Mouse (Mus musculus): ENCODE measurements at regions not wholly inside any gene's neighbourhood (a gene's known extent, or its start where the extent isn't known, plus 50 kb on each side); places are given as distances from the start of the nearest gene placed in this dataset.
A peak's percentile ranks its signal among the peaks of the same experiment; 100 is the strongest.

- 73% methylated on average over 5 of the region's 5 CpGs for WGBS
- no peak overlapping the region for H3K4me2 ChIP-seq (ENCODE audit: low read length)
- no peaks in the 10 kb centered on the region for H3K36me3 ChIP-seq (ENCODE audit: control insufficient read depth, insufficient read depth, low read length)
- no peak overlapping the region for H3K4me3 ChIP-seq (ENCODE audit: low read depth, low read length)
- no peaks in the 10 kb centered on the region for H3K27me3 ChIP-seq (ENCODE audit: control insufficient read depth, insufficient read depth, low read depth, low read length)
- no peaks in the 10 kb centered on the region for H3K9me3 ChIP-seq (replicated peaks; ENCODE audit: control insufficient read depth, low read length, poor library complexity, severe bottlenecking)
- H3K4me1 ChIP-seq (ENCODE audit: control insufficient read depth, insufficient read depth, low read length) = no peaks in the 10 kb centered on the region
- H3K27ac ChIP-seq (ENCODE audit: low read length) = no peak overlapping the region
- no peak overlapping the region for H3K9ac ChIP-seq (ENCODE audit: low read depth, low read length)
- ATAC-seq = no peak
Measured at GRCm38 (mm10) chr7:82047456-82047855, 55.4 kb upstream of the Bnc1 start.

- H3K36me3 ChIP-seq (ENCODE audit: control insufficient read depth, insufficient read depth, low read length) = no peaks in the 10 kb centered on the region
- WGBS = 82% methylated on average over 4 of the region's 4 CpGs
- H3K4me2 ChIP-seq (ENCODE audit: low read length) = no peak overlapping the region
- peaks cover 6% of the 10 kb centered on the region; the same call in 1 of the 2 replicates for H3K4me1 ChIP-seq (ENCODE audit: control insufficient read depth, insufficient read depth, low read length)
- ATAC-seq = no peak
- no peak overlapping the region for H3K27ac ChIP-seq (ENCODE audit: low read length)
- no peak overlapping the region for H3K9ac ChIP-seq (ENCODE audit: low read depth, low read length)
- no peaks in the 10 kb centered on the region for H3K27me3 ChIP-seq (ENCODE audit: control insufficient read depth, insufficient read depth, low read depth, low read length)
- no peak overlapping the region for H3K4me3 ChIP-seq (ENCODE audit: low read depth, low read length)
- H3K9me3 ChIP-seq (replicated peaks; ENCODE audit: control insufficient read depth, low read length, poor library complexity, severe bottlenecking) = no peaks in the 10 kb centered on the region
Measured at GRCm38 (mm10) chr7:82053411-82053810, 61.3 kb upstream of the Bnc1 start.

- ATAC-seq = peak; percentile 70; the same call in 1 of the 2 replicates
Measured at GRCm38 (mm10) chr7:82056551-82057230, 64.6 kb upstream of the Bnc1 start.

GRCm38 (mm10) chr7:82063407-82063806, 71.3 kb upstream of the Bnc1 start:
- no peak overlapping the region for H3K4me2 ChIP-seq (ENCODE audit: low read length)
- H3K27ac ChIP-seq (ENCODE audit: low read length) = no peak overlapping the region
- no peaks in the 10 kb centered on the region for H3K36me3 ChIP-seq (ENCODE audit: control insufficient read depth, insufficient read depth, low read length)
- no peak for ATAC-seq
- H3K9ac ChIP-seq (ENCODE audit: low read depth, low read length) = no peak overlapping the region
- 57% methylated on average over 7 of the region's 7 CpGs for WGBS
- H3K4me1 ChIP-seq (ENCODE audit: control insufficient read depth, insufficient read depth, low read length) = no peaks in the 10 kb centered on the region
- no peak overlapping the region for H3K4me3 ChIP-seq (ENCODE audit: low read depth, low read length)
- H3K27me3 ChIP-seq (ENCODE audit: control insufficient read depth, insufficient read depth, low read depth, low read length) = no peaks in the 10 kb centered on the region
- no peaks in the 10 kb centered on the region for H3K9me3 ChIP-seq (replicated peaks; ENCODE audit: control insufficient read depth, low read length, poor library complexity, severe bottlenecking)

More at GRCm38 (mm10) chr7:82056551-82057230, 64.6 kb upstream of the Bnc1 start:
- Histone ChIP-seq H3K4me3 (ENCODE audit: low read depth, low read length) (no peak overlapping the region), H3K9ac (ENCODE audit: low read depth, low read length) (peak overlapping the region; percentile 45; the same call in 1 of the 2 replicates), H3K9me3 (replicated peaks; ENCODE audit: control insufficient read depth, low read length, poor library complexity, severe bottlenecking) (no peaks in the 10 kb centered on the region), H3K27ac (ENCODE audit: low read length) (no peak overlapping the region), H3K4me2 (ENCODE audit: low read length) (peak overlapping the region; percentile 42), H3K36me3 (ENCODE audit: control insufficient read depth, insufficient read depth, low read length) (no peaks in the 10 kb centered on the region), H3K27me3 (ENCODE audit: control insufficient read depth, insufficient read depth, low read depth, low read length) (no peaks in the 10 kb centered on the region), H3K4me1 (ENCODE audit: control insufficient read depth, insufficient read depth, low read length) (peaks cover 6% of the 10 kb centered on the region; the same call in 1 of the 2 replicates)
- 2% methylated on average over 21 of the region's 21 CpGs for WGBS

GRCm38 (mm10) chr7:82069629-82070450, 77.7 kb upstream of the Bnc1 start:
- Histone ChIP-seq H3K4me2 (ENCODE audit: low read length) (no peak overlapping the region), H3K9ac (ENCODE audit: low read depth, low read length) (no peak overlapping the region), H3K9me3 (replicated peaks; ENCODE audit: control insufficient read depth, low read length, poor library complexity, severe bottlenecking) (no peaks in the 10 kb centered on the region), H3K4me1 (ENCODE audit: control insufficient read depth, insufficient read depth, low read length) (peaks cover 7% of the 10 kb centered on the region; the same call in 1 of the 2 replicates), H3K27ac (ENCODE audit: low read length) (no peak overlapping the region), H3K4me3 (ENCODE audit: low read depth, low read length) (no peak overlapping the region), H3K36me3 (ENCODE audit: control insufficient read depth, insufficient read depth, low read length) (no peaks in the 10 kb centered on the region), H3K27me3 (ENCODE audit: control insufficient read depth, insufficient read depth, low read depth, low read length) (no peaks in the 10 kb centered on the region)
- WGBS = 63% methylated on average over 7 of the region's 7 CpGs
- peak; percentile 79 for ATAC-seq

- Histone ChIP-seq H3K4me2 (ENCODE audit: low read length) (no peak overlapping the region), H3K9ac (ENCODE audit: low read depth, low read length) (no peak overlapping the region), H3K4me3 (ENCODE audit: low read depth, low read length) (no peak overlapping the region), H3K4me1 (ENCODE audit: control insufficient read depth, insufficient read depth, low read length) (peaks cover 7% of the 10 kb centered on the region; the same call in 1 of the 2 replicates), H3K36me3 (ENCODE audit: control insufficient read depth, insufficient read depth, low read length) (no peaks in the 10 kb centered on the region), H3K27me3 (ENCODE audit: control insufficient read depth, insufficient read depth, low read depth, low read length) (no peaks in the 10 kb centered on the region), H3K27ac (ENCODE audit: low read length) (no peak overlapping the region), H3K9me3 (replicated peaks; ENCODE audit: control insufficient read depth, low read length, poor library complexity, severe bottlenecking) (no peaks in the 10 kb centered on the region)
- ATAC-seq = no peak
- WGBS = 87% methylated on average over 10 of the region's 10 CpGs
Measured at GRCm38 (mm10) chr7:82070946-82071727, 79.0 kb upstream of the Bnc1 start.

GRCm38 (mm10) chr7:82075359-82075758, 83.3 kb upstream of the Bnc1 start:
- H3K36me3 ChIP-seq (ENCODE audit: control insufficient read depth, insufficient read depth, low read length) = no peaks in the 10 kb centered on the region
- H3K9me3 ChIP-seq (replicated peaks; ENCODE audit: control insufficient read depth, low read length, poor library complexity, severe bottlenecking) = no peaks in the 10 kb centered on the region
- no peak overlapping the region for H3K27ac ChIP-seq (ENCODE audit: low read length)
- no peak overlapping the region for H3K4me2 ChIP-seq (ENCODE audit: low read length)
- H3K4me3 ChIP-seq (ENCODE audit: low read depth, low read length) = no peak overlapping the region
- H3K4me1 ChIP-seq (ENCODE audit: control insufficient read depth, insufficient read depth, low read length) = peaks cover under 1% of the 10 kb centered on the region; the same call in 1 of the 2 replicates
- 88% methylated on average over 2 of the region's 2 CpGs for WGBS
- no peaks in the 10 kb centered on the region for H3K27me3 ChIP-seq (ENCODE audit: control insufficient read depth, insufficient read depth, low read depth, low read length)
- no peak for ATAC-seq
- no peak overlapping the region for H3K9ac ChIP-seq (ENCODE audit: low read depth, low read length)

GRCm38 (mm10) chr7:82081851-82082250, 89.8 kb upstream of the Bnc1 start:
- H3K4me2 ChIP-seq (ENCODE audit: low read length) = no peak overlapping the region
- 10% methylated on average over 3 of the region's 3 CpGs for WGBS
- H3K4me1 ChIP-seq (ENCODE audit: control insufficient read depth, insufficient read depth, low read length) = peaks cover 12% of the 10 kb centered on the region; the same call in 1 of the 2 replicates
- H3K9me3 ChIP-seq (replicated peaks; ENCODE audit: control insufficient read depth, low read length, poor library complexity, severe bottlenecking) = no peaks in the 10 kb centered on the region
- H3K4me3 ChIP-seq (ENCODE audit: low read depth, low read length) = no peak overlapping the region
- H3K27ac ChIP-seq (ENCODE audit: low read length) = no peak overlapping the region
- no peak overlapping the region for H3K9ac ChIP-seq (ENCODE audit: low read depth, low read length)
- no peaks in the 10 kb centered on the region for H3K27me3 ChIP-seq (ENCODE audit: control insufficient read depth, insufficient read depth, low read depth, low read length)
- peak; percentile 60; the same call in 1 of the 2 replicates for ATAC-seq
- H3K36me3 ChIP-seq (ENCODE audit: control insufficient read depth, insufficient read depth, low read length) = no peaks in the 10 kb centered on the region

All from midbrain, embryonic 16.5 days (tissue).